Mouse (Mus musculus) CH12.LX (cell line): ENCODE results near the gene Smpdl3a. TPM values are rescaled to one million over a fixed set of nuclear protein-coding genes. Genes with fewer than 3 reads are reported as not detected.

Experiments
- DNase-seq: peaks from one replicate; pipeline ENCODE4 v3.0.0-alpha.2; 2013; ENCODE audit errors: extremely low read depth
- H3K27ac ChIP-seq: 2 replicates; pipeline ENCODE4 v1.5.1; 2012; ENCODE audit warnings: low read depth, mild to moderate bottlenecking, control low read depth, moderate library complexity; ENCODE audit not compliant: insufficient read depth
- H3K27me3 ChIP-seq: replicated peaks from 2 replicates; pipeline ENCODE3; 2012; ENCODE audit warnings: inconsistent platforms
- H3K36me3 ChIP-seq, 2 experiments: replicated peaks in 1 of 2; 2 replicates each; pipeline versions ENCODE3 to v1.6.1; 2012; ENCODE audit warnings: inconsistent platforms in 1 of 2, low read length in 1 of 2, mild to moderate bottlenecking in 1 of 2, mixed read lengths in 1 of 2, moderate library complexity in 1 of 2; ENCODE audit not compliant: control insufficient read depth in 1 of 2, insufficient read depth in 1 of 2
- H3K4me1 ChIP-seq, 2 experiments: 2 replicates each; pipeline ENCODE4 v1.6.1; 2012; ENCODE audit warnings: inconsistent platforms in 1 of 2, moderate library complexity in 1 of 2; ENCODE audit not compliant: insufficient read depth in 2 of 2, control insufficient read depth in 1 of 2
- H3K4me2 ChIP-seq: 2 replicates; pipeline ENCODE4 v1.6.1; 2012; ENCODE audit warnings: low read depth, mild to moderate bottlenecking, control low read depth; ENCODE audit not compliant: poor library complexity, insufficient read depth, severe bottlenecking
- H3K4me3 ChIP-seq, 3 experiments: fragments of 150-350 bp in 1 of 3; sonication (generic) in 1 of 3; replicated peaks in 1 of 3; 2 replicates each; pipeline versions ENCODE3 to v1.5.1; 2011 to 2012; ENCODE audit warnings: low read depth in 2 of 3, low read length in 2 of 3, mild to moderate bottlenecking in 2 of 3, moderate library complexity in 2 of 3, control low read depth in 1 of 3, improper control_type of control experiment in 1 of 3, inconsistent platforms in 1 of 3, mixed read lengths in 1 of 3; ENCODE audit not compliant: poor library complexity in 1 of 3
- H3K79me2 ChIP-seq: replicated peaks from 2 replicates; pipeline ENCODE4 v1.6.1; 2012; ENCODE audit warnings: mild to moderate bottlenecking, moderate library complexity; ENCODE audit not compliant: control insufficient read depth, poor library complexity, insufficient read depth, severe bottlenecking; ENCODE audit errors: extremely low read depth
- H3K9ac ChIP-seq: 2 replicates; pipeline ENCODE4 v1.6.1; 2012; ENCODE audit warnings: low read depth, mild to moderate bottlenecking, control low read depth, moderate library complexity; ENCODE audit not compliant: insufficient read depth
- H3K9me3 ChIP-seq: replicated peaks from 2 replicates; pipeline ENCODE3; 2012; ENCODE audit warnings: low read length, inconsistent platforms, mixed read lengths
- BHLHE40 ChIP-seq: IDR thresholded peaks from 2 replicates; pipeline ENCODE4 v1.6.1; 2011; ENCODE audit warnings: mild to moderate bottlenecking, low read depth, low read length, improper control_type of control experiment
- CHD1 ChIP-seq: IDR thresholded peaks from 2 replicates; pipeline ENCODE4 v1.6.1; 2012; ENCODE audit warnings: low read depth, low read length, improper control_type of control experiment, inconsistent platforms
- CHD2 ChIP-seq: IDR thresholded peaks from 2 replicates; pipeline ENCODE4 v1.6.1; 2011; ENCODE audit warnings: low read length, improper control_type of control experiment
- CTCF ChIP-seq, 2 experiments: IDR thresholded peaks in 1 of 2; conservative IDR thresholded peaks in 1 of 2; 2 replicates each; pipeline ENCODE4 v1.5.1; 2011 to 2012; ENCODE audit warnings: low read depth in 2 of 2, low read length in 2 of 2, improper control_type of control experiment in 1 of 2, inconsistent platforms in 1 of 2, mild to moderate bottlenecking in 1 of 2, moderate library complexity in 1 of 2
- E2F4 ChIP-seq: IDR thresholded peaks from 2 replicates; pipeline ENCODE4 v1.6.1; 2011; ENCODE audit warnings: low read depth, low read length, improper control_type of control experiment; ENCODE audit not compliant: insufficient replicate concordance
- ELF1 ChIP-seq: IDR thresholded peaks from 2 replicates; pipeline ENCODE4 v1.6.1; 2014; ENCODE audit warnings: low read depth, mild to moderate bottlenecking, inconsistent platforms, low read length, improper control_type of control experiment
- EP300 ChIP-seq: IDR thresholded peaks from 2 replicates; pipeline ENCODE4 v1.6.1; 2011; ENCODE audit warnings: low read length, improper control_type of control experiment
- HCFC1 ChIP-seq: IDR thresholded peaks from 2 replicates; pipeline ENCODE4 v1.6.1; 2012; ENCODE audit warnings: low read depth, mild to moderate bottlenecking, inconsistent platforms, low read length, improper control_type of control experiment
- IRF4 ChIP-seq: IDR thresholded peaks from 2 replicates; pipeline ENCODE4 v1.6.1; 2014; ENCODE audit warnings: low read depth, mild to moderate bottlenecking, inconsistent platforms, low read length, improper control_type of control experiment
- JUN ChIP-seq: IDR thresholded peaks from 2 replicates; pipeline ENCODE4 v1.6.1; 2011; ENCODE audit warnings: low read depth, mild to moderate bottlenecking, low read length, improper control_type of control experiment, moderate library complexity; ENCODE audit not compliant: insufficient read depth
- KAT2A ChIP-seq: IDR thresholded peaks from 2 replicates; pipeline ENCODE4 v1.6.1; 2012; ENCODE audit warnings: low read length, improper control_type of control experiment, inconsistent platforms; ENCODE audit not compliant: insufficient replicate concordance
- MEF2A ChIP-seq: IDR thresholded peaks from 2 replicates; pipeline ENCODE4 v1.6.1; 2014; ENCODE audit warnings: low read depth, mild to moderate bottlenecking, inconsistent platforms, low read length, improper control_type of control experiment, borderline replicate concordance
- MXI1 ChIP-seq: IDR thresholded peaks from 2 replicates; pipeline ENCODE4 v1.6.1; 2011; ENCODE audit warnings: mild to moderate bottlenecking, low read depth, low read length, improper control_type of control experiment
- MYC ChIP-seq: IDR thresholded peaks from 2 replicates; pipeline ENCODE4 v1.6.1; 2011; ENCODE audit warnings: low read depth, mild to moderate bottlenecking, improper control_type of control experiment, low read length
- NELFE ChIP-seq: IDR thresholded peaks from 2 replicates; pipeline ENCODE4 v1.6.1; 2011; ENCODE audit warnings: low read depth, low read length, improper control_type of control experiment
- POLR2A ChIP-seq: IDR thresholded peaks from 2 replicates; pipeline ENCODE4 v1.6.1; 2011; ENCODE audit warnings: low read depth, mild to moderate bottlenecking, improper control_type of control experiment, low read length
- POLR2AphosphoS2 ChIP-seq: IDR thresholded peaks from 2 replicates; pipeline ENCODE4 v1.6.1; 2011; ENCODE audit warnings: low read depth, low read length, improper control_type of control experiment
- RAD21 ChIP-seq: IDR thresholded peaks from 2 replicates; pipeline ENCODE4 v1.6.1; 2011; ENCODE audit warnings: low read depth, mild to moderate bottlenecking, low read length, improper control_type of control experiment, moderate library complexity
- SIN3A ChIP-seq: IDR thresholded peaks from 2 replicates; pipeline ENCODE4 v1.6.1; 2012; ENCODE audit warnings: low read length, improper control_type of control experiment, inconsistent platforms
- SMC3 ChIP-seq: IDR thresholded peaks from 2 replicates; pipeline ENCODE4 v1.6.1; 2011; ENCODE audit warnings: low read depth, low read length, improper control_type of control experiment
- TCF12 ChIP-seq: IDR thresholded peaks from 2 replicates; pipeline ENCODE4 v1.6.1; 2014; ENCODE audit warnings: low read depth, mild to moderate bottlenecking, inconsistent platforms, low read length, improper control_type of control experiment
- USF2 ChIP-seq: conservative IDR thresholded peaks from 2 replicates; pipeline ENCODE4 v1.6.1; 2011; ENCODE audit warnings: low read depth, low read length, improper control_type of control experiment
- ZMIZ1 ChIP-seq: IDR thresholded peaks from 2 replicates; pipeline ENCODE4 v1.6.1; 2012; ENCODE audit warnings: low read depth, mild to moderate bottlenecking, inconsistent platforms, low read length, improper control_type of control experiment
- ZNF384 ChIP-seq: IDR thresholded peaks from 2 replicates; pipeline ENCODE4 v1.6.1; 2012; ENCODE audit warnings: low read depth, low read length, improper control_type of control experiment, inconsistent platforms
- dilution Hi-C: fragments of 300-500 bp; cut with MboI; formaldehyde crosslinking; loops from 2 replicates; pipeline ENCODE4 v1.14.3; 2020; ENCODE audit warnings: low sequenced_read_pairs; ENCODE audit not compliant: extremely low pct_unique_long_range_greater_than_20kb, extremely low pct_ligation_motif_present
- in situ Hi-C: fragments of 300-500 bp; cut with MboI; formaldehyde crosslinking; loops from 3 replicates; pipeline ENCODE4 v1.14.3; 2019; ENCODE audit warnings: low sequenced_read_pairs, low pct_ligation_motif_present, low pct_unique_long_range_greater_than_20kb, mixed read lengths
- polyA plus RNA-seq: library from polyadenylated mRNA; unstranded; fragments of >175 nt; gene quantifications from 2 replicates; pipeline ENCODE4 v1.2.1, GENCODE M21; 2012; ENCODE audit warnings: low read depth; ENCODE audit not compliant: insufficient read length
- total RNA-seq, 2 experiments: library from RNA; depleted of rRNA; stranded (reverse); fragments of 300-350 nt in 1 of 2; fragments of >200 nt in 1 of 2; gene quantifications; 2 replicates each; pipeline ENCODE4 v1.2.3; 2012 to 2014

Gene Smpdl3a
- total and polyA plus RNA-seq, 3 experiments = not detected

DNA sequence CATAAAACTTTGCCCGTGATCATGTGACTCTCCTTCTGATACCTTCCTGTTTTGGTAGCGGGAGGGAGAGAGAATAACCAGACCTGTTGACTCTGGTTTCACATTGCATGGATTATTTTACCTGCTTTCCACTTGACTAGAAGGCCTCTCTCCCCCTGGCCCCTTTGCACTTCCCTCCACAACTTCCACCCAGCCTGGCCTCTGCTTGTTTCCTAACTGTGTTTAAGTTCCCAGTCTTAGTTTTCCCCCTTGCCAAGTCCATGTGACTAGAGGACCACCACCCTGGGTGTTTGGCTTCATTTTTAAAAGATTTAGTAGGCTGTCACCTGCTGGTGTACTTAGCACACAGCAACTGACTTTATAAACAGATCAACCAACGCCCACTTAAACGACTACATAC is 1.9 kb downstream of the Smpdl3a start:
- Histone ChIP-seq H3K27me3 (no peaks in the 10 kb centered on the region), H3K9ac (no peak overlapping the region), H3K79me2 (no peaks in the 10 kb centered on the region), H3K4me1 (peaks cover 3 to 11% of the 10 kb centered on the region in 2 experiments; a peak in 2 of 4 replicates), H3K27ac (no peak overlapping the region), H3K4me2 (peak overlapping the region; percentile 95), H3K36me3 (no peaks in the 10 kb centered on the region), H3K4me3 (no peak overlapping the region), H3K9me3 (no peaks in the 10 kb centered on the region)
- peak; percentile 18 for DNase-seq
- in situ Hi-C loops = no loop called here
- dilution Hi-C loops = no loop called here
- no peak; the same call in 1 of the 2 replicates for TF ChIP-seq MXI1
- TF ChIP-seq IRF4 = no peak
- TF ChIP-seq RAD21 = peak; percentile 53
- no peak for TF ChIP-seq ELF1
- TF ChIP-seq MEF2A = no peak
- TF ChIP-seq POLR2AphosphoS2 = no peak
- TF ChIP-seq HCFC1 = no peak
- TF ChIP-seq TCF12 = no peak
- peak; percentile 78 for TF ChIP-seq SMC3
- no peak for TF ChIP-seq CHD1
- peak in 1 of 2 experiments; percentile 75; a peak in 2 of 4 replicates for TF ChIP-seq CTCF (conservative IDR thresholded peaks at IDR 0.05 in 1 of 2, IDR thresholded peaks at IDR 0.05 in 1 of 2; ENCODE audit: low read depth in 2 of 2, low read length in 2 of 2)
- TF ChIP-seq MYC = no peak
- TF ChIP-seq BHLHE40 = 0 out of 2 replicates have a peak, but pooled peaks have one; percentile 7
- no peak; the same call in 1 of the 2 replicates for TF ChIP-seq USF2
- 0 out of 2 replicates have a peak, but pooled peaks have one; percentile 23 for TF ChIP-seq SIN3A
- no peak for TF ChIP-seq E2F4
- no peak for TF ChIP-seq NELFE
- TF ChIP-seq ZMIZ1 = no peak
- TF ChIP-seq ZNF384 = no peak

DNA sequence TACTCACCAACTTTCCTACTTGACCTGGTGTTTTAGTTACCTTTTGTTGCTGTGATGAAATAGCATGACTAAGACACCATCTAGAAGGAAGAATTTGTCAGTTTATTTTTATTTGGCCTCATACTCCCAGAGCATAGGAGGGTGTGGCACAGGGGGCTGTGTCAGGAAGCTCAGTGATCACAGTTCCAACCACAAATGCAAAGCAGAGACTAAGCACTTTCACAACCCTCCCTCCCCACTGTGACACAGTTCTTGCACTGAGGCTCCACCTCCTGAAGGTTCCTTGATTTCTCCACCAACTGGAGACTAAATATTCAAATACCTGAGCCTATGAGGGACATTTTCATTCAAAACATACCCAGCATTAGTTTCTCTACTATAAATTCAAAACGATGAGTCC is 5.4 kb downstream of the Smpdl3a start:
- H3K36me3 ChIP-seq = no peaks in the 10 kb centered on the region
- no peak overlapping the region for H3K4me2 ChIP-seq
- no peak overlapping the region for H3K27ac ChIP-seq
- H3K4me1 ChIP-seq = peaks cover 2 to 11% of the 10 kb centered on the region in 2 experiments; a peak in 2 of 4 replicates
- no peaks in the 10 kb centered on the region for H3K9me3 ChIP-seq
- no peaks in the 10 kb centered on the region for H3K27me3 ChIP-seq
- in situ Hi-C loops = no loop called here
- no peak overlapping the region for H3K9ac ChIP-seq
- DNase-seq = peak; percentile 69
- H3K79me2 ChIP-seq = no peaks in the 10 kb centered on the region
- dilution Hi-C loops = no loop called here
- TF ChIP-seq JUN (no peak), IRF4 (peak; percentile 49; the same call in 1 of the 2 replicates), CHD2 (no peak), SMC3 (no peak), KAT2A (no peak), EP300 (0 out of 2 replicates have a peak, but pooled peaks have one; percentile 15), POLR2A (no peak), POLR2AphosphoS2 (no peak)
- H3K4me3 ChIP-seq = no peak overlapping the region
